Comparison of ENCODE assay signal across 14 mouse cellular contexts in the genomic region with DNA sequence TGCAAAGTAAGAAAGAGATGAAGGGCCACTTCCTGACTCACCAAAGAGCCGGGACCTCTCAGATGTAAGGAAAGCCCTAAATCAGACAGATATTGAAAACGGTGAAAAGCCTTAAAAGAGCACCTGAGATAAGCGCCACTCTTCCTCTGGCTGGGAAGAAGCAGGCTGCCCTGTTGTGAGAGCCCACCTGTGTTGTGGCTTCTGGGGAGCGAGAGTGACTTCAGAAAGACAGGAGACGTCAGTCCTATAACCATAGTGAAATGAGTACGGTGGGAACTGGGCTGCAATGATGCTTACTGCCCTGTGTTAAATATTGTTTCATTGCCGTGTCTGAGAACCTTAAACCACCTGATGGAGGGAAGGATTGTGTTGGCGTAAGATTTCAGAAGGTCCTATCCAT.
"Had no signal": no experiment of that assay in that cellular context is flagged by ENCODE, and none has a peak within 500 bp of the region (broad histone marks: within the 10 kb centered on the region; RNA-seq: fewer than 3 reads in every experiment).

No protein-coding gene starts in this region.

- H3K36me3 ChIP-seq: liver, embryonic 15.5 days; lung, embryonic 15.5 days; midbrain, embryonic 13.5 days; midbrain, embryonic 15.5 days; neural tube, embryonic 12.5 days; stomach, embryonic 15.5 days had no signal

- H3K9me3 ChIP-seq: liver, embryonic 15.5 days; lung, embryonic 15.5 days; midbrain, embryonic 13.5 days; midbrain, embryonic 15.5 days; neural tube, embryonic 12.5 days; stomach, embryonic 15.5 days had no signal

- H3K4me1 ChIP-seq: liver, embryonic 15.5 days; midbrain, embryonic 15.5 days; neural tube, embryonic 12.5 days; stomach, embryonic 15.5 days had no signal

- DNase-seq: liver, postnatal 0 days; lung, adult 2 months; lung, postnatal 14 days; lung, postnatal 36 days; right cerebral cortex, postnatal 14 days had no signal

- H3K27ac ChIP-seq: liver, embryonic 15.5 days; lung, embryonic 15.5 days; macrophage; midbrain, embryonic 13.5 days; midbrain, embryonic 15.5 days; neural tube, embryonic 12.5 days; stomach, embryonic 15.5 days; stomach, postnatal 0 days had no signal

- H3K27me3 ChIP-seq: liver, embryonic 15.5 days; lung, embryonic 15.5 days; megakaryocyte, embryonic 14.5 days; midbrain, embryonic 15.5 days; neural tube, embryonic 12.5 days; stomach, embryonic 15.5 days had no signal

- H3K4me3 ChIP-seq: liver, embryonic 15.5 days; lung, embryonic 15.5 days; megakaryocyte, embryonic 14.5 days; midbrain, embryonic 13.5 days; midbrain, embryonic 15.5 days; neural tube, embryonic 12.5 days; stomach, embryonic 15.5 days had no signal
